Mouse (Mus musculus): ENCODE results near the gene Islr2.

The Islr2 gene

GRCm38 (mm10) chr9:58153095-58153494, 51.0 kb downstream of the Islr2 start:
- no peak for DNase-seq (ENCODE audit: low spot score in 2 of 2)

- DNase-seq (ENCODE audit: low spot score in 2 of 2), result no peak
Observed at GRCm38 (mm10) chr9:58150733-58151361, 53.3 kb downstream of the Islr2 start.

- DNase-seq (ENCODE audit: low spot score in 2 of 2), result no peak
Observed at GRCm38 (mm10) chr9:58148806-58149205, 55.3 kb downstream of the Islr2 start.
